Mouse (Mus musculus): ENCODE measurements at regions not wholly inside any gene's neighbourhood (a gene's known extent, or its start where the extent isn't known, plus 50 kb on each side); places are given as distances from the start of the nearest gene placed in this dataset.
A peak's percentile ranks its signal among the peaks of the same experiment; 100 is the strongest.

- DNase-seq (ENCODE audit: low read depth), result peak; percentile 52
Measured at GRCm38 (mm10) chr8:127979180-127980030, 379.0 kb upstream of the Nrp1 start.

GRCm38 (mm10) chr8:127982165-127982564 lies 376.2 kb upstream of the Nrp1 start:
- DNase-seq (ENCODE audit: low read depth), result no peak

- DNase-seq (ENCODE audit: low read depth), result no peak
Measured at GRCm38 (mm10) chr8:127985616-127986015, 372.8 kb upstream of the Nrp1 start.

- DNase-seq (ENCODE audit: low read depth), result no peak
Measured at GRCm38 (mm10) chr8:127988887-127989286, 369.5 kb upstream of the Nrp1 start.

GRCm38 (mm10) chr8:127994898-127995297 lies 363.5 kb upstream of the Nrp1 start:
- DNase-seq (ENCODE audit: low read depth), result no peak

GRCm38 (mm10) chr8:127995490-127995889 lies 362.9 kb upstream of the Nrp1 start:
- no peak for DNase-seq (ENCODE audit: low read depth)

- DNase-seq (ENCODE audit: low read depth), result no peak
Measured at GRCm38 (mm10) chr8:128002386-128002785, 356.0 kb upstream of the Nrp1 start.

GRCm38 (mm10) chr8:128002806-128003205 lies 355.6 kb upstream of the Nrp1 start:
- no peak for DNase-seq (ENCODE audit: low read depth)

- no peak for DNase-seq (ENCODE audit: low read depth)
Measured at GRCm38 (mm10) chr8:128003385-128003784, 355.0 kb upstream of the Nrp1 start.

GRCm38 (mm10) chr8:128003881-128004286 lies 354.5 kb upstream of the Nrp1 start:
- DNase-seq (ENCODE audit: low read depth), result no peak

GRCm38 (mm10) chr8:128009393-128010010 lies 348.9 kb upstream of the Nrp1 start:
- DNase-seq (ENCODE audit: low read depth), result no peak

- DNase-seq (ENCODE audit: low read depth), result no peak
Measured at GRCm38 (mm10) chr8:128017171-128017570, 341.2 kb upstream of the Nrp1 start.

- no peak for DNase-seq (ENCODE audit: low read depth)
Measured at GRCm38 (mm10) chr8:128023661-128024060, 334.7 kb upstream of the Nrp1 start.

GRCm38 (mm10) chr8:128024774-128025222 lies 333.6 kb upstream of the Nrp1 start:
- DNase-seq (ENCODE audit: low read depth), result no peak

GRCm38 (mm10) chr8:128025251-128025856 lies 333.1 kb upstream of the Nrp1 start:
- DNase-seq (ENCODE audit: low read depth), result no peak

- no peak for DNase-seq (ENCODE audit: low read depth)
Measured at GRCm38 (mm10) chr8:128026981-128027380, 331.4 kb upstream of the Nrp1 start.

- DNase-seq (ENCODE audit: low read depth), result no peak
Measured at GRCm38 (mm10) chr8:128030335-128031280, 327.8 kb upstream of the Nrp1 start.

GRCm38 (mm10) chr8:128034127-128034526 lies 324.3 kb upstream of the Nrp1 start:
- DNase-seq (ENCODE audit: low read depth), result no peak

- no peak for DNase-seq (ENCODE audit: low read depth)
Measured at GRCm38 (mm10) chr8:128035672-128036071, 322.7 kb upstream of the Nrp1 start.

- no peak for DNase-seq (ENCODE audit: low read depth)
Measured at GRCm38 (mm10) chr8:128039341-128040064, 318.9 kb upstream of the Nrp1 start.

- DNase-seq (ENCODE audit: low read depth), result no peak
Measured at GRCm38 (mm10) chr8:128042877-128043276, 315.5 kb upstream of the Nrp1 start.
